Mouse (Mus musculus) MEL (cell line): ENCODE results near the gene Efcab5.
A peak's percentile ranks its signal among the peaks of the same experiment; 100 is the strongest.

ENCODE experiments used
- CHD2 ChIP-seq: IDR thresholded peaks from 2 replicates; pipeline ENCODE4 v1.6.1; 2011; ENCODE audit warnings: low read length, improper control_type of control experiment
- CTCF ChIP-seq, 3 experiments: IDR thresholded peaks in 2 of 3; conservative IDR thresholded peaks in 1 of 3; 2 replicates each; pipeline ENCODE4 v1.5.1; 2011 to 2012; ENCODE audit warnings: low read length in 3 of 3, low read depth in 2 of 3, mild to moderate bottlenecking in 2 of 3, improper control_type of control experiment in 1 of 3, inconsistent platforms in 1 of 3, mixed read lengths in 1 of 3, moderate library complexity in 1 of 3; ENCODE audit not compliant: control insufficient read depth in 1 of 3, insufficient read depth in 1 of 3, poor library complexity in 1 of 3, severe bottlenecking in 1 of 3
- ELF1 ChIP-seq: IDR thresholded peaks from 2 replicates; pipeline ENCODE4 v1.6.1; 2014; ENCODE audit warnings: low read depth, mild to moderate bottlenecking, inconsistent platforms, low read length, improper control_type of control experiment, moderate library complexity
- EP300 ChIP-seq, 2 experiments: IDR thresholded peaks; 2 replicates each; pipeline ENCODE4 v1.6.1; 2011; ENCODE audit warnings: improper control_type of control experiment in 2 of 2, low read length in 2 of 2, low read depth in 1 of 2, mild to moderate bottlenecking in 1 of 2
- HCFC1 ChIP-seq: IDR thresholded peaks from 2 replicates; pipeline ENCODE4 v1.6.1; 2012; ENCODE audit warnings: low read depth, mild to moderate bottlenecking, inconsistent platforms, low read length, improper control_type of control experiment, moderate library complexity
- MAFK ChIP-seq: IDR thresholded peaks from 2 replicates; pipeline ENCODE4 v1.6.1; 2011; ENCODE audit warnings: low read depth, mild to moderate bottlenecking, low read length, improper control_type of control experiment, borderline replicate concordance
- MAZ ChIP-seq: IDR thresholded peaks from 2 replicates; pipeline ENCODE4 v1.6.1; 2012; ENCODE audit warnings: low read depth, mild to moderate bottlenecking, inconsistent platforms, low read length, improper control_type of control experiment
- POLR2A ChIP-seq, 2 experiments: IDR thresholded peaks; 2 replicates each; pipeline ENCODE4 v1.6.1; 2011 to 2012; ENCODE audit warnings: low read length in 2 of 2, mild to moderate bottlenecking in 2 of 2, control low read depth in 1 of 2, improper control_type of control experiment in 1 of 2, low read depth in 1 of 2, moderate library complexity in 1 of 2; ENCODE audit not compliant: control insufficient read depth in 1 of 2, insufficient read depth in 1 of 2, poor library complexity in 1 of 2
- POLR2AphosphoS5 ChIP-seq: IDR thresholded peaks from 2 replicates; pipeline ENCODE4 v1.6.1; 2012; ENCODE audit warnings: low read depth, borderline replicate concordance, mild to moderate bottlenecking, inconsistent platforms, low read length, moderate library complexity, mixed read lengths
- SIN3A ChIP-seq: IDR thresholded peaks from 2 replicates; pipeline ENCODE4 v1.6.1; 2012; ENCODE audit warnings: low read length, improper control_type of control experiment, inconsistent platforms
- UBTF ChIP-seq: IDR thresholded peaks from 2 replicates; pipeline ENCODE4 v1.6.1; 2012; ENCODE audit warnings: low read depth, mild to moderate bottlenecking, inconsistent platforms, low read length, improper control_type of control experiment, moderate library complexity, borderline replicate concordance; ENCODE audit not compliant: insufficient read depth
- USF1 ChIP-seq: IDR thresholded peaks from 2 replicates; pipeline ENCODE4 v1.6.1; 2014; ENCODE audit warnings: low read depth, mild to moderate bottlenecking, inconsistent platforms, low read length, improper control_type of control experiment, moderate library complexity
- ZC3H11A ChIP-seq: IDR thresholded peaks from 2 replicates; pipeline ENCODE4 v1.6.1; 2012; ENCODE audit warnings: low read depth, mild to moderate bottlenecking, inconsistent platforms, low read length, improper control_type of control experiment
- ZNF384 ChIP-seq: IDR thresholded peaks from 2 replicates; pipeline ENCODE4 v1.6.1; 2012; ENCODE audit warnings: low read depth, mild to moderate bottlenecking, inconsistent platforms, low read length, improper control_type of control experiment

- TF ChIP-seq EP300 (IDR thresholded peaks at IDR 0.05; ENCODE audit: low read depth in 1 of 2, low read length in 2 of 2) (no peak; a peak in 1 of 4 replicates), CTCF (IDR thresholded peaks at IDR 0.05 in 2 of 3, conservative IDR thresholded peaks at IDR 0.05 in 1 of 3; ENCODE audit: control insufficient read depth in 1 of 3, insufficient read depth in 1 of 3, low read depth in 2 of 3, low read length in 3 of 3, poor library complexity in 1 of 3, severe bottlenecking in 1 of 3) (peak; percentile 88 to 100 (median 91)), MAZ (no peak), UBTF (no peak), POLR2A (IDR thresholded peaks at IDR 0.05; ENCODE audit: control insufficient read depth in 1 of 2, insufficient read depth in 1 of 2, low read depth in 1 of 2, low read length in 2 of 2, poor library complexity in 1 of 2) (no peak), SIN3A (peak; percentile 88), CHD2 (no peak), POLR2AphosphoS5 (no peak), USF1 (no peak), MAFK (no peak), ZC3H11A (peak; percentile 98), ELF1 (no peak), HCFC1 (no peak), ZNF384 (0 out of 2 replicates have a peak, but pooled peaks have one; percentile 2)
These were observed 88.4 kb downstream of the Efcab5 start for GRCm38 (mm10) chr11:77100137-77100937.
